Mouse (Mus musculus): ENCODE results near the gene Adssl1.

Gene Adssl1

GRCm38 (mm10) chr12:112679027-112679996 lies 59.5 kb downstream of the Adssl1 start:
- peak; percentile 44 to 47 for DNase-seq

GRCm38 (mm10) chr12:112683351-112683750 lies 63.5 kb downstream of the Adssl1 start:
- no peak for DNase-seq

DNA sequence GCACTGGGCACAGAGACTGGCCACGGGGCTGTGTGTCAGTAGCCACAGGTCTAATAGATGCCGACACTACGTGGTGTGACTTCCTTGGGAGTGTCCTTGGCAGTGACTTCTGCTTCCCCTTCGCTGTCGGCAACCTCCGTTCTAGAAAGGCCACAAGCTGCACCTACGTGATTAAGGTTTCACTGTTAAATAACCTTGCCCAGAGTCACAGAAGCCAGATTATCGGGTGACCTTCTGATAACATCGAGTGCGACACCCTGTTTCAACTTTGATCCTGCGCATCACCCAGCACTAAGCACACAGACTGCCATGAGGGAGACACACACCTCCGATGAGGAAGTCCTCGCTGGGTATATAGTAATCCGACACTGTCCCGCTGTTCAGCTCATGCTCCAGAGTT lies 68.6 kb downstream of the Adssl1 start:
- no peak for DNase-seq

Measured in thymus, adult 18-20 months (tissue).